Mouse (Mus musculus): ENCODE measurements around the gene Idua. TPM values are rescaled to one million over a fixed set of nuclear protein-coding genes. Genes with fewer than 3 reads are reported as not detected.

The Idua gene
- polyA plus RNA-seq, 1 experiment from 2014 or later = 12.3 TPM

DNA sequence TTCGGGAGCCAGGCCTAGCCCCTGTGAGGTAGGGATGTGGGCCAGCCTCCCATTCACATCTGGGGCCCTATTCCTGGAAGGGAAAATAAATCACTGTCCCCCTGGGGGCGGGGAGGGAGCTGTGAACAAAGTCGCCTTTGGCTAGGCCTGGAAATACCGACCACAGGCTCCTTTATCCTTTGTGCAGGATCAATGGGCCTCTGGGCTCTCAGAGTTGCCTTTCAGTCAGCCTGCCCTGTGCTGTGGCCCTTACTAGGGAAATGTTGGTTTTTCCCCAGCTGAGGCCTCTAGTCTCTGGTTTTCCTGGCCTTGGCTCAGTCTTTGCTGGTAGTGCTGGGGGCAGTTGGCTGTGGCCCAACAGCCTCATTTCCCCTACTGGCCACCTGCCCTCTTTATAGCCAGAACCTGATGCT is 37.2 kb downstream of the Idua start:
- Histone ChIP-seq H3K4me3 (ENCODE audit: low read depth, low read length) (no peak overlapping the region), H3K27ac (ENCODE audit: low read depth) (peak overlapping the region; percentile 16; the same call in 1 of the 2 replicates), H3K4me2 (0 out of 2 replicates have a peak overlapping the region, but pooled peaks have one; percentile 7), H3K27me3 (ENCODE audit: insufficient read depth, low read length) (no peaks in the 10 kb centered on the region), H3K36me3 (ENCODE audit: insufficient read depth) (0 out of 2 replicates have a peak, but pooled peaks cover 2% of the 10 kb centered on the region), H3K4me1 (ENCODE audit: insufficient read depth) (peaks cover 20% of the 10 kb centered on the region), H3K9ac (0 out of 2 replicates have a peak overlapping the region, but pooled peaks have one; percentile 6), H3K9me3 (ENCODE audit: low read depth, low read length) (no peaks in the 10 kb centered on the region)
- TF ChIP-seq CTCF (IDR thresholded peaks at IDR 0.05; ENCODE audit: low read depth) = no peak
- DNase-seq = no peak
- ATAC-seq (ENCODE audit: insufficient read depth) = no peak
- 38% methylated on average over 4 of the region's 4 CpGs for WGBS

GRCm38 (mm10) chr5:108700346-108700745 is 40.2 kb downstream of the Idua start:
- H3K4me2 ChIP-seq = peak overlapping the region; percentile 30
- H3K27ac ChIP-seq (ENCODE audit: low read depth) = peak overlapping the region; percentile 85
- WGBS = 19% methylated on average over 3 of the region's 3 CpGs
- H3K36me3 ChIP-seq (ENCODE audit: insufficient read depth) = peaks cover 18% of the 10 kb centered on the region; the same call in 1 of the 2 replicates
- H3K27me3 ChIP-seq (ENCODE audit: insufficient read depth, low read length) = no peaks in the 10 kb centered on the region
- no peaks in the 10 kb centered on the region for H3K9me3 ChIP-seq (ENCODE audit: low read depth, low read length)
- peak; percentile 59 for DNase-seq
- peaks cover 14% of the 10 kb centered on the region for H3K4me1 ChIP-seq (ENCODE audit: insufficient read depth)
- peak; percentile 69 for ATAC-seq (ENCODE audit: insufficient read depth)
- no peak overlapping the region for H3K4me3 ChIP-seq (ENCODE audit: low read depth, low read length)
- no peak overlapping the region for H3K9ac ChIP-seq
- no peak for TF ChIP-seq CTCF (IDR thresholded peaks at IDR 0.05; ENCODE audit: low read depth)

DNA sequence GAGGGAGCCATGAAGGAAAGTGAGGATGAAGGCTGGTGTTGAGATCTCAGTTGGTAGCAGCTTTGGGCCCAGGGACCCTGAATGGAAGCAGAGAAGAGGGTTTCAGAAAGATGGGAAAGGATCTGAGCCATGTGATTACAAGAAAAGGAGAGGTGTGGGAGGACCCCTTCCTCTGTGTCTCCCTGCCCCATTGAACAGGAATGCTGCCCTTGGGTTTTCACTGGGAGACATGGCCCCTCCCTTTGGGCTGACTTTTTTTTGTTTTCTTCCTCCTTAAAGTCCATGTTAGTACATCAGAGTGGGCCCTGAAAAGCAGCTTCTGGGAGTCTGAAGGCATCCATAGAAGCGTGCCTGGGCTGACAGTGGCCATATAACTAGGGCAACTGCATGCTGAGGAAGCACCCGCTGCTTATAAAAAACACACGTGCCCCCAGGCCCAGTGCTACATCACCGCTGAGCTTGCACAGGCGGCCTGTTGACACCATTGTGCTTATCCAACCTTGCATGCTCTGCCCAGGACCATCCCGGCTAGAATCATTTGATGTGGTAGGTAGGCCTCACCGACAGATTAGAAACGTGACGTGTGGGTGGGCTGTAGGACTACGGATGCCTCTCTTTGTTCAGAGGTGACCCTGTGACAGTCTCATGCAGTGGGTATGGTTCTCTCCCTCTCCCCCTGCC is 41.4 kb downstream of the Idua start:
- WGBS = 75% methylated on average over 10 of the region's 10 CpGs
- H3K9ac ChIP-seq = no peak overlapping the region
- no peak for DNase-seq
- no peak overlapping the region for H3K4me2 ChIP-seq
- no peak for TF ChIP-seq CTCF (IDR thresholded peaks at IDR 0.05; ENCODE audit: low read depth)
- peaks cover 10% of the 10 kb centered on the region for H3K4me1 ChIP-seq (ENCODE audit: insufficient read depth)
- no peak overlapping the region for H3K4me3 ChIP-seq (ENCODE audit: low read depth, low read length)
- no peak for ATAC-seq (ENCODE audit: insufficient read depth)
- no peaks in the 10 kb centered on the region for H3K27me3 ChIP-seq (ENCODE audit: insufficient read depth, low read length)
- H3K36me3 ChIP-seq (ENCODE audit: insufficient read depth) = peaks cover 27% of the 10 kb centered on the region
- H3K27ac ChIP-seq (ENCODE audit: low read depth) = peak overlapping the region; percentile 85
- no peaks in the 10 kb centered on the region for H3K9me3 ChIP-seq (ENCODE audit: low read depth, low read length)

GRCm38 (mm10) chr5:108703754-108704626 is 43.9 kb downstream of the Idua start:
- no peak overlapping the region for H3K4me3 ChIP-seq (ENCODE audit: low read depth, low read length)

GRCm38 (mm10) chr5:108707758-108708157 is 47.6 kb downstream of the Idua start:
- H3K36me3 ChIP-seq (ENCODE audit: insufficient read depth) = peaks cover 38% of the 10 kb centered on the region
- TF ChIP-seq CTCF (IDR thresholded peaks at IDR 0.05; ENCODE audit: low read depth) = no peak
- H3K4me2 ChIP-seq = no peak overlapping the region
- DNase-seq (no peak), ATAC-seq (ENCODE audit: insufficient read depth) (no peak)
- H3K4me1 ChIP-seq (ENCODE audit: insufficient read depth) = no peaks in the 10 kb centered on the region
- no peaks in the 10 kb centered on the region for H3K27me3 ChIP-seq (ENCODE audit: insufficient read depth, low read length)
- H3K4me3 ChIP-seq (ENCODE audit: low read depth, low read length) = no peak overlapping the region
- no peak overlapping the region for H3K27ac ChIP-seq (ENCODE audit: low read depth)
- H3K9ac ChIP-seq = no peak overlapping the region
- no peaks in the 10 kb centered on the region for H3K9me3 ChIP-seq (ENCODE audit: low read depth, low read length)
- WGBS = 77% methylated on average over 2 of the region's 2 CpGs

More at GRCm38 (mm10) chr5:108703754-108704626, 43.9 kb downstream of the Idua start:
- H3K9me3 ChIP-seq (ENCODE audit: low read depth, low read length) = no peaks in the 10 kb centered on the region
- H3K9ac ChIP-seq = no peak overlapping the region; the same call in 1 of the 2 replicates
- no peaks in the 10 kb centered on the region for H3K27me3 ChIP-seq (ENCODE audit: insufficient read depth, low read length)
- DNase-seq (peak; percentile 40), ATAC-seq (ENCODE audit: insufficient read depth) (peak; percentile 21)
- peaks cover 38% of the 10 kb centered on the region for H3K36me3 ChIP-seq (ENCODE audit: insufficient read depth)
- H3K4me1 ChIP-seq (ENCODE audit: insufficient read depth) = peaks cover 5% of the 10 kb centered on the region; the same call in 1 of the 2 replicates
- 67% methylated on average over 12 of the region's 12 CpGs for WGBS
- H3K27ac ChIP-seq (ENCODE audit: low read depth) = no peak overlapping the region
- no peak for TF ChIP-seq CTCF (IDR thresholded peaks at IDR 0.05; ENCODE audit: low read depth)
- no peak overlapping the region for H3K4me2 ChIP-seq

DNA sequence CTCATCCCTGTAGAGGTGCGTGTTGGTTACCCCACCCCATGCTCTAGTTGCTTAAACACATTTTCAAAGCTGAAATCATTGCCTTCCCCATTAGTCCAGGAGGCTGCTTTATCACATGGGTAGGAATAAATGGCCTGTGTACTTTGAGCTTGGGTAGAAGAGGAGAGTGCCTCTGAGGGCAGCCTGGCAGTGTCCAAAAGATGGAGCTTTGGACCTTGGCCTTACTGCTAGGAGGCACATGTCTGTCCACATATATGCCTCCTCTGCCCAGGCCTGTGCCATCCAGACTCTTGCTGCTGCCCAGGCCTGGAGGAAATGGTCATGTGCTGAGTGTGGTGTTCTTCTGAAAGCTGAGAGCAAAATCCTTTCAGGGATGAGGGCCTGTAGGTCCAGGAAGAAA is 48.3 kb downstream of the Idua start:
- no peaks in the 10 kb centered on the region for H3K4me1 ChIP-seq (ENCODE audit: insufficient read depth)
- H3K4me2 ChIP-seq = no peak overlapping the region
- H3K27me3 ChIP-seq (ENCODE audit: insufficient read depth, low read length) = no peaks in the 10 kb centered on the region
- DNase-seq (no peak), ATAC-seq (ENCODE audit: insufficient read depth) (no peak)
- H3K36me3 ChIP-seq (ENCODE audit: insufficient read depth) = peaks cover 32% of the 10 kb centered on the region
- H3K27ac ChIP-seq (ENCODE audit: low read depth) = no peak overlapping the region
- WGBS = 88% methylated on average over 1 of the region's 1 CpGs
- H3K4me3 ChIP-seq (ENCODE audit: low read depth, low read length) = no peak overlapping the region
- H3K9me3 ChIP-seq (ENCODE audit: low read depth, low read length) = no peaks in the 10 kb centered on the region
- H3K9ac ChIP-seq = no peak overlapping the region
- no peak for TF ChIP-seq CTCF (IDR thresholded peaks at IDR 0.05; ENCODE audit: low read depth)

Data from lung, embryonic 14.5 days (tissue).